Mouse (Mus musculus) spleen, adult 2 months (tissue): ENCODE measurements around the gene Pard3. TPM values are rescaled to one million over a fixed set of nuclear protein-coding genes. Genes with fewer than 3 reads are reported as not detected.

Experiments used
- DNase-seq, 2 experiments: peaks; one replicate each; pipeline versions ENCODE4 v3.0.0 to v3.0.0-alpha.2; 2012 to 2021; ENCODE audit warnings: low spot score in 2 of 2, low read depth in 1 of 2
- H3K27ac ChIP-seq: fragments of 200-500 bp; 2 replicates; pipeline ENCODE4 v1.5.1; 2012; ENCODE audit warnings: low read length, inconsistent platforms; ENCODE audit not compliant: insufficient read depth
- H3K27me3 ChIP-seq: fragments of 200-500 bp; 2 replicates; pipeline ENCODE4 v1.6.1; 2012; ENCODE audit warnings: mild to moderate bottlenecking, moderate library complexity, low read length, inconsistent platforms; ENCODE audit not compliant: control insufficient read depth, insufficient read depth
- H3K36me3 ChIP-seq: fragments of 200-500 bp; 2 replicates; pipeline ENCODE4 v1.6.1; 2012; ENCODE audit warnings: mild to moderate bottlenecking, low read length, inconsistent platforms; ENCODE audit not compliant: control insufficient read depth, insufficient read depth
- H3K4me1 ChIP-seq: fragments of 200-500 bp; 2 replicates; pipeline ENCODE4 v1.6.1; 2011; ENCODE audit warnings: inconsistent platforms; ENCODE audit not compliant: control insufficient read depth, insufficient read depth, insufficient read length
- H3K4me3 ChIP-seq: fragments of 200-500 bp; 2 replicates; pipeline ENCODE4 v1.5.1; 2011; ENCODE audit warnings: mild to moderate bottlenecking, inconsistent platforms; ENCODE audit not compliant: insufficient read depth, insufficient read length; ENCODE audit errors: extremely low read depth
- CTCF ChIP-seq: fragments of 200-500 bp; IDR thresholded peaks from 2 replicates; pipeline ENCODE4 v1.5.1; 2011; ENCODE audit warnings: mild to moderate bottlenecking, inconsistent platforms; ENCODE audit not compliant: insufficient read depth, insufficient read length, insufficient replicate concordance; ENCODE audit errors: extremely low read depth
- POLR2A ChIP-seq: fragments of 200-500 bp; IDR thresholded peaks from 2 replicates; pipeline ENCODE4 v1.6.1; 2011; ENCODE audit warnings: low read depth, low read length, inconsistent platforms
- WGBS: fragments of 180-500 bp; shearing (Covaris S2); methylation state at CpG from one replicate; pipeline ENCODE4 v1.1.7; 2018; 5-methylcytosine and 5-hydroxymethylcytosine counted together
- polyA plus RNA-seq: library from polyadenylated mRNA; depleted of rRNA; stranded (reverse); fragments of >200 nt; gene quantifications from 2 replicates; pipeline ENCODE4 v1.2.3, GENCODE M21; 2012

Pard3 gene
- polyA plus RNA-seq, 1 experiment, result 3.8 TPM

GRCm38 (mm10) chr8:127378994-127379858 is 315.5 kb downstream of the Pard3 start:
- no peak for TF ChIP-seq CTCF
- TF ChIP-seq POLR2A, result no peak
- H3K27ac ChIP-seq, result no peak overlapping the region
- H3K4me3 ChIP-seq, result no peak overlapping the region
- no peaks in the 10 kb centered on the region for H3K27me3 ChIP-seq
- no peaks in the 10 kb centered on the region for H3K4me1 ChIP-seq
- H3K36me3 ChIP-seq, result no peaks in the 10 kb centered on the region
- DNase-seq, result no peak
- WGBS, result 86% methylated on average over 11 of the region's 11 CpGs

GRCm38 (mm10) chr8:127381259-127381658 is 317.6 kb downstream of the Pard3 start:
- H3K27ac ChIP-seq, result no peak overlapping the region
- no peaks in the 10 kb centered on the region for H3K36me3 ChIP-seq
- DNase-seq, result no peak
- no peaks in the 10 kb centered on the region for H3K27me3 ChIP-seq
- H3K4me1 ChIP-seq, result no peaks in the 10 kb centered on the region
- TF ChIP-seq POLR2A (no peak), CTCF (no peak)
- WGBS, result 68% methylated on average over 3 of the region's 3 CpGs
- H3K4me3 ChIP-seq, result no peak overlapping the region

- H3K36me3 ChIP-seq, result no peaks in the 10 kb centered on the region
- no peak overlapping the region for H3K27ac ChIP-seq
- DNase-seq, result no peak
- no peaks in the 10 kb centered on the region for H3K27me3 ChIP-seq
- H3K4me1 ChIP-seq, result no peaks in the 10 kb centered on the region
- H3K4me3 ChIP-seq, result no peak overlapping the region
- TF ChIP-seq POLR2A (no peak), CTCF (no peak)
Measured at GRCm38 (mm10) chr8:127392700-127393099, 329.0 kb downstream of the Pard3 start.

- no peak for DNase-seq
- TF ChIP-seq POLR2A (no peak), CTCF (no peak)
- H3K4me1 ChIP-seq, result no peaks in the 10 kb centered on the region
- no peak overlapping the region for H3K4me3 ChIP-seq
- no peaks in the 10 kb centered on the region for H3K36me3 ChIP-seq
- no peak overlapping the region for H3K27ac ChIP-seq
- H3K27me3 ChIP-seq, result no peaks in the 10 kb centered on the region
- WGBS, result 79% methylated on average over 4 of the region's 4 CpGs
Measured at GRCm38 (mm10) chr8:127395488-127395887, 331.8 kb downstream of the Pard3 start.

- H3K27ac ChIP-seq, result no peak overlapping the region
- TF ChIP-seq CTCF, result no peak
- no peak for TF ChIP-seq POLR2A
- H3K4me1 ChIP-seq, result no peaks in the 10 kb centered on the region
- H3K27me3 ChIP-seq, result no peaks in the 10 kb centered on the region
- no peak overlapping the region for H3K4me3 ChIP-seq
- H3K36me3 ChIP-seq, result no peaks in the 10 kb centered on the region
- DNase-seq, result no peak
Measured at GRCm38 (mm10) chr8:127405815-127406214, 342.1 kb downstream of the Pard3 start.

- 94% methylated on average over 12 of the region's 12 CpGs for WGBS
- no peaks in the 10 kb centered on the region for H3K27me3 ChIP-seq
- TF ChIP-seq CTCF (no peak), POLR2A (no peak)
- DNase-seq, result no peak
- H3K4me1 ChIP-seq, result no peaks in the 10 kb centered on the region
- no peak overlapping the region for H3K4me3 ChIP-seq
- H3K27ac ChIP-seq, result no peak overlapping the region
- H3K36me3 ChIP-seq, result no peaks in the 10 kb centered on the region
Measured at GRCm38 (mm10) chr8:127410606-127411005, 346.9 kb downstream of the Pard3 start.

GRCm38 (mm10) chr8:127411190-127411848 is 347.6 kb downstream of the Pard3 start:
- Histone ChIP-seq H3K27ac (no peak overlapping the region), H3K36me3 (no peaks in the 10 kb centered on the region), H3K4me1 (no peaks in the 10 kb centered on the region), H3K4me3 (no peak overlapping the region), H3K27me3 (no peaks in the 10 kb centered on the region)
- WGBS, result 90% methylated on average over 4 of the region's 4 CpGs
- DNase-seq, result no peak
- TF ChIP-seq CTCF, result no peak
- no peak for TF ChIP-seq POLR2A
